Mouse (Mus musculus) C2C12 (cell line): Measurements from ENCODE around the gene Ugt1a5. TPM values are rescaled to one million over a fixed set of nuclear protein-coding genes. Genes with fewer than 3 reads are reported as not detected.
"Not testable (repeated sequence)": the region's sequence is repeated elsewhere in the genome, so short reads cannot be mapped to it uniquely, and the experiment has no call there.

Experiments used
- H3K27me3 ChIP-seq: one replicate; pipeline ENCODE4 v1.6.1; 2011; ENCODE audit not compliant: control insufficient read depth, insufficient read depth, insufficient read length
- H3K36me3 ChIP-seq: one replicate; pipeline ENCODE4 v1.6.1; 2011; ENCODE audit not compliant: control insufficient read depth, insufficient read depth
- H3K4me3 ChIP-seq: one replicate; pipeline ENCODE4 v1.5.1; 2011; ENCODE audit warnings: mild to moderate bottlenecking, control low read depth; ENCODE audit not compliant: poor library complexity, insufficient read depth, severe bottlenecking
- H3K79me2 ChIP-seq: one replicate; pipeline ENCODE4 v1.6.1; 2011; ENCODE audit not compliant: control insufficient read depth, insufficient read depth
- H3K79me3 ChIP-seq: one replicate; pipeline ENCODE4 v1.6.1; 2011; ENCODE audit warnings: low read depth, control low read depth
- H3ac ChIP-seq: one replicate; pipeline ENCODE3; 2011; ENCODE audit warnings: low read depth; ENCODE audit not compliant: control insufficient read depth, insufficient read length
- CEBPB ChIP-seq: IDR thresholded peaks from one replicate; pipeline ENCODE4 v1.6.1; 2011; ENCODE audit warnings: low read depth, mild to moderate bottlenecking, control low read depth, moderate library complexity
- CTCF ChIP-seq: IDR thresholded peaks from one replicate; pipeline ENCODE4 v1.5.1; 2011; ENCODE audit not compliant: control insufficient read depth, insufficient read depth, insufficient read length
- FOSL1 ChIP-seq: IDR thresholded peaks from one replicate; pipeline ENCODE4 v1.8.0; 2011; ENCODE audit warnings: mild to moderate bottlenecking, low read length; ENCODE audit not compliant: poor library complexity, insufficient read depth, severe bottlenecking
- MAX ChIP-seq: IDR thresholded peaks from one replicate; pipeline ENCODE4 v1.6.1; 2011; ENCODE audit warnings: mild to moderate bottlenecking, control low read depth
- MYOD1 ChIP-seq: IDR thresholded peaks from one replicate; pipeline ENCODE4 v1.6.1; 2011; ENCODE audit warnings: low read depth; ENCODE audit not compliant: control insufficient read depth, insufficient read length
- MYOG ChIP-seq: IDR thresholded peaks from one replicate; pipeline ENCODE4 v1.6.1; 2011; ENCODE audit not compliant: control insufficient read depth, insufficient read length; ENCODE audit errors: extremely low read depth
- USF1 ChIP-seq: IDR thresholded peaks from one replicate; pipeline ENCODE4 v1.6.1; 2011; ENCODE audit warnings: low read depth, mild to moderate bottlenecking, control low read depth, moderate library complexity
- polyA plus RNA-seq: library from polyadenylated mRNA; unstranded; fragments of >200 nt; fragmentation: generic; extraction: Trizol; gene quantifications from one replicate; pipeline ENCODE4 v1.2.1, GENCODE M21; 2012; ENCODE audit warnings: missing spikeins

The Ugt1a5 gene
- polyA plus RNA-seq, 1 experiment: not detected

GRCm38 (mm10) chr1:88134457-88135011 lies 31.3 kb upstream of the Ugt1a5 start, which contains the start of gene Ugt1a6a:
Gene Ugt1a6a, plus strand, starts transcription at chr1:88134809.
- H3K27me3 ChIP-seq, H3ac ChIP-seq, H3K79me2 ChIP-seq, H3K79me3 ChIP-seq, H3K4me3 ChIP-seq, H3K36me3 ChIP-seq: not testable (repeated sequence)
- peak; percentile 10 for TF ChIP-seq CEBPB

- H3K79me3 ChIP-seq, H3K4me3 ChIP-seq, H3K27me3 ChIP-seq, H3K36me3 ChIP-seq, H3ac ChIP-seq, H3K79me2 ChIP-seq: not testable (repeated sequence)
These were observed 30.4 kb upstream of the Ugt1a5 start for GRCm38 (mm10) chr1:88135229-88135904.

GRCm38 (mm10) chr1:88136646-88137045 lies 29.2 kb upstream of the Ugt1a5 start:
- Histone ChIP-seq H3K4me3 (no peak overlapping the region), H3K27me3 (no peaks in the 10 kb centered on the region), H3K79me2 (no peaks in the 10 kb centered on the region), H3K79me3 (no peaks in the 10 kb centered on the region), H3K36me3 (no peaks in the 10 kb centered on the region), H3ac (no peak overlapping the region)
- TF ChIP-seq USF1 (no peak), FOSL1 (no peak), MYOD1 (no peak), MYOG (no peak), MAX (no peak), CTCF (no peak)

GRCm38 (mm10) chr1:88137264-88137663 lies 28.5 kb upstream of the Ugt1a5 start:
- H3K4me3 ChIP-seq: no peak overlapping the region
- H3ac ChIP-seq: no peak overlapping the region
- H3K27me3 ChIP-seq: no peaks in the 10 kb centered on the region
- no peaks in the 10 kb centered on the region for H3K79me2 ChIP-seq
- H3K36me3 ChIP-seq: no peaks in the 10 kb centered on the region
- no peaks in the 10 kb centered on the region for H3K79me3 ChIP-seq
- TF ChIP-seq CEBPB: no peak
- no peak for TF ChIP-seq MYOG
- TF ChIP-seq CTCF: no peak
- no peak for TF ChIP-seq USF1
- no peak for TF ChIP-seq MAX
- TF ChIP-seq FOSL1: no peak
- no peak for TF ChIP-seq MYOD1

GRCm38 (mm10) chr1:88138145-88138544 lies 27.7 kb upstream of the Ugt1a5 start:
- H3K36me3 ChIP-seq: no peaks in the 10 kb centered on the region
- TF ChIP-seq USF1: no peak
- TF ChIP-seq FOSL1: no peak
- H3K79me2 ChIP-seq: no peaks in the 10 kb centered on the region
- H3ac ChIP-seq: no peak overlapping the region
- H3K79me3 ChIP-seq: no peaks in the 10 kb centered on the region
- no peak overlapping the region for H3K4me3 ChIP-seq
- no peaks in the 10 kb centered on the region for H3K27me3 ChIP-seq

GRCm38 (mm10) chr1:88140492-88140891 lies 25.3 kb upstream of the Ugt1a5 start:
- not testable (repeated sequence) for H3K79me2 ChIP-seq, H3K27me3 ChIP-seq

More at GRCm38 (mm10) chr1:88140492-88140891, 25.3 kb upstream of the Ugt1a5 start:
- not testable (repeated sequence) for H3K4me3 ChIP-seq, H3K79me3 ChIP-seq, H3K36me3 ChIP-seq, H3ac ChIP-seq
